Mouse (Mus musculus) spleen, adult 2 months (tissue): ENCODE results near the gene Wdr62. TPM values are rescaled to one million over a fixed set of nuclear protein-coding genes. Genes with fewer than 3 reads are reported as not detected.
A peak's percentile ranks its signal among the peaks of the same experiment; 100 is the strongest.

Source experiments
- DNase-seq, 2 experiments: peaks; one replicate each; pipeline versions ENCODE4 v3.0.0 to v3.0.0-alpha.2; 2012 to 2021; ENCODE audit warnings: low spot score in 2 of 2, low read depth in 1 of 2
- H3K27ac ChIP-seq: fragments of 200-500 bp; 2 replicates; pipeline ENCODE4 v1.5.1; 2012; ENCODE audit warnings: low read length, inconsistent platforms; ENCODE audit not compliant: insufficient read depth
- H3K27me3 ChIP-seq: fragments of 200-500 bp; 2 replicates; pipeline ENCODE4 v1.6.1; 2012; ENCODE audit warnings: mild to moderate bottlenecking, moderate library complexity, low read length, inconsistent platforms; ENCODE audit not compliant: control insufficient read depth, insufficient read depth
- H3K36me3 ChIP-seq: fragments of 200-500 bp; 2 replicates; pipeline ENCODE4 v1.6.1; 2012; ENCODE audit warnings: mild to moderate bottlenecking, low read length, inconsistent platforms; ENCODE audit not compliant: control insufficient read depth, insufficient read depth
- H3K4me1 ChIP-seq: fragments of 200-500 bp; 2 replicates; pipeline ENCODE4 v1.6.1; 2011; ENCODE audit warnings: inconsistent platforms; ENCODE audit not compliant: control insufficient read depth, insufficient read depth, insufficient read length
- H3K4me3 ChIP-seq: fragments of 200-500 bp; 2 replicates; pipeline ENCODE4 v1.5.1; 2011; ENCODE audit warnings: mild to moderate bottlenecking, inconsistent platforms; ENCODE audit not compliant: insufficient read depth, insufficient read length; ENCODE audit errors: extremely low read depth
- CTCF ChIP-seq: fragments of 200-500 bp; IDR thresholded peaks from 2 replicates; pipeline ENCODE4 v1.5.1; 2011; ENCODE audit warnings: mild to moderate bottlenecking, inconsistent platforms; ENCODE audit not compliant: insufficient read depth, insufficient read length, insufficient replicate concordance; ENCODE audit errors: extremely low read depth
- POLR2A ChIP-seq: fragments of 200-500 bp; IDR thresholded peaks from 2 replicates; pipeline ENCODE4 v1.6.1; 2011; ENCODE audit warnings: low read depth, low read length, inconsistent platforms
- WGBS: fragments of 180-500 bp; shearing (Covaris S2); methylation state at CpG from one replicate; pipeline ENCODE4 v1.1.7; 2018; 5-methylcytosine and 5-hydroxymethylcytosine counted together
- polyA plus RNA-seq: library from polyadenylated mRNA; depleted of rRNA; stranded (reverse); fragments of >200 nt; gene quantifications from 2 replicates; pipeline ENCODE4 v1.2.3, GENCODE M21; 2012

The Wdr62 gene
- polyA plus RNA-seq, 1 experiment, result 15.7 TPM

- Histone ChIP-seq H3K4me1 (no peaks in the 10 kb centered on the region), H3K27me3 (no peaks in the 10 kb centered on the region), H3K4me3 (no peak overlapping the region), H3K36me3 (no peaks in the 10 kb centered on the region), H3K27ac (no peak overlapping the region)
- 66% methylated on average over 3 of the region's 3 CpGs for WGBS
- peak in 1 of 2 experiments; percentile 25 for DNase-seq
- TF ChIP-seq POLR2A, result no peak
- peak; percentile 35; the same call in 1 of the 2 replicates for TF ChIP-seq CTCF
Measured at GRCm38 (mm10) chr7:30300914-30301313, 20.7 kb upstream of the Wdr62 start.

GRCm38 (mm10) chr7:30297266-30297665 lies 17.0 kb upstream of the Wdr62 start:
- WGBS, result 88% methylated on average over 16 of the region's 16 CpGs
- Histone ChIP-seq H3K27ac (no peak overlapping the region), H3K27me3 (no peaks in the 10 kb centered on the region), H3K4me1 (no peaks in the 10 kb centered on the region), H3K36me3 (no peaks in the 10 kb centered on the region), H3K4me3 (no peak overlapping the region)
- no peak for DNase-seq
- TF ChIP-seq CTCF (no peak), POLR2A (no peak)

- H3K4me1 ChIP-seq, result no peaks in the 10 kb centered on the region
- WGBS, result 85% methylated on average over 15 of the region's 15 CpGs
- no peak overlapping the region for H3K4me3 ChIP-seq
- TF ChIP-seq POLR2A, result no peak
- no peak for TF ChIP-seq CTCF
- H3K27ac ChIP-seq, result no peak overlapping the region
- H3K27me3 ChIP-seq, result no peaks in the 10 kb centered on the region
- no peak for DNase-seq
- H3K36me3 ChIP-seq, result no peaks in the 10 kb centered on the region
Measured at GRCm38 (mm10) chr7:30296816-30297215, 16.6 kb upstream of the Wdr62 start.

DNA sequence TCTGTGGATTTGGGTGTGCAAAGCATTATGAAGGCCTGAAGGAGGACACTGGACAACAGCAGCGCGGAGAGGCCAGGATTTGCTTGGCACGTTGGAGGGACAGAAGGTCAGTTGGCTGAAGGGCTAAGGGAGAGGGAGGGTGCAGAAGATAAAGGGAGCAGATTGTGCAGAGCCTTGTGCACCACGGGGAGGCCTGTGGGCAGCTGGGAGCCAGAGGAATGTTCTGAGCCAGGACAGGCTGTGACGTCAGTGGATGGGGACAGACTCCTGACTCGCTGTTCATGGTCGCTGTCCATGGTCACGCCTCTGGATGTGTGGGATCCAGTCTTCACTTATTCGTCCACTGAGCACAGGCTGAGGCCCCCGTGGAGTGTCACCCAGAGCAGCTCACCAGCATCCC lies 14.9 kb upstream of the Wdr62 start:
- H3K27me3 ChIP-seq, result no peaks in the 10 kb centered on the region
- H3K27ac ChIP-seq, result no peak overlapping the region
- no peak overlapping the region for H3K4me3 ChIP-seq
- TF ChIP-seq POLR2A (no peak), CTCF (no peak)
- no peaks in the 10 kb centered on the region for H3K36me3 ChIP-seq
- 71% methylated on average over 10 of the region's 10 CpGs for WGBS
- DNase-seq, result no peak
- no peaks in the 10 kb centered on the region for H3K4me1 ChIP-seq

DNA sequence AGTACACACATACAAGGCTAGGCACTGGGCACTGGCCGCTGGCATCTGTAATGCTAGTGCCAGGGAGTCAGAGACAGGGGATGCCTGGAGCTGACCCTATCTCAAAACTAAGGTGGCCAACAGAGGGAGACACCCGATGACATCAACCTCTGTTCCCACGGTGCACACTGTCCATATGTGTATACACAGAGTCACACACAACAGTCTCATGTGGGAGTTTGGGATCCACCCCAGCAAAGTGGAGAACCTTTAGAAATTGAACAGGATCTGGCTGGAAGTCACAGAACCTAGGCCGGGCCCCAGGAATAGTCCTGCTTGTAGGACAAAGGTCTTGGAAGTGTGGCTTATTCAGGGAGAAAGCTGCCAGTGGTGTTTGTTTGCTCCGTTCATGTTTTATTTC lies 14.1 kb upstream of the Wdr62 start:
- Histone ChIP-seq H3K36me3 (no peaks in the 10 kb centered on the region), H3K27me3 (no peaks in the 10 kb centered on the region), H3K4me3 (no peak overlapping the region), H3K4me1 (no peaks in the 10 kb centered on the region), H3K27ac (no peak overlapping the region)
- TF ChIP-seq POLR2A (no peak), CTCF (no peak)
- 84% methylated on average over 5 of the region's 5 CpGs for whole genome bisulfite sequencing
- no peak for DNase-seq

DNA sequence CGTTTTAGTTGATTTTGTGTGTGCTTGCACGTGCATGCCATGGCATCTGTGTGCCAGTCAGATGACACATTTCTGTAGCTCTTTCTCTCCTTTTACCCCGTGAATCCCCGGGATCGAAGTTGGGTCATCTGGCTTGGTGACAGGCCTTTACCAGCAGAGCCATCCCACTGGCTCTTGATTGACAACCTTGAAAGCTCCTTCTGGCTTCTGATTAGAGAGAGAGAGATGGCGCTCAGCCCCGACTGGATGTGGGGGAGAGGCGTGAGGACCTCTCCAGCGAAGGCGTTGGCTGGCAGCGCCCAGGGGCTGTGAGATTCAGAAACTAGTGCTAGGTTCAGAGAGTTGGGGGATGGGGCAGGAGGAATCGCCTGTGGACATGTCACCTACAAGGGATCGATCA lies 13.6 kb upstream of the Wdr62 start:
- Histone ChIP-seq H3K27me3 (no peaks in the 10 kb centered on the region), H3K36me3 (no peaks in the 10 kb centered on the region), H3K4me3 (no peak overlapping the region), H3K27ac (no peak overlapping the region), H3K4me1 (no peaks in the 10 kb centered on the region)
- no peak for DNase-seq
- TF ChIP-seq POLR2A (no peak), CTCF (no peak)
- WGBS, result 90% methylated on average over 13 of the region's 13 CpGs

GRCm38 (mm10) chr7:30291215-30292131 lies 11.3 kb upstream of the Wdr62 start, which contains the start of gene Clip3:
Gene Clip3, plus strand, starts transcription at chr7:30291728.
- H3K36me3 ChIP-seq, result no peaks in the 10 kb centered on the region
- TF ChIP-seq CTCF (no peak), POLR2A (no peak)
- H3K27me3 ChIP-seq, result no peaks in the 10 kb centered on the region
- H3K27ac ChIP-seq, result no peak within 1 kb of the TSS; the same call in 1 of the 2 replicates
- no peaks in the 10 kb centered on the region for H3K4me1 ChIP-seq
- DNase-seq, result no peak
- WGBS, result 14% methylated on average over 35 of the region's 35 CpGs
- H3K4me3 ChIP-seq, result peak within 1 kb of the TSS; percentile 42; the same call in 1 of the 2 replicates
